Mouse (Mus musculus): Measurements from ENCODE around the gene Oca2.
A peak's percentile ranks its signal among the peaks of the same experiment; 100 is the strongest.

The Oca2 gene

GRCm38 (mm10) chr7:56382706-56383105, 143.1 kb downstream of the Oca2 start:
- no peak for DNase-seq (ENCODE audit: low read depth, low spot score)

GRCm38 (mm10) chr7:56388295-56388694, 148.7 kb downstream of the Oca2 start:
- DNase-seq (ENCODE audit: low read depth, low spot score) = no peak

GRCm38 (mm10) chr7:56418182-56418836, 178.7 kb downstream of the Oca2 start:
- no peak for DNase-seq (ENCODE audit: low read depth, low spot score)

GRCm38 (mm10) chr7:56419253-56419844, 179.8 kb downstream of the Oca2 start:
- no peak for DNase-seq (ENCODE audit: low read depth, low spot score)

GRCm38 (mm10) chr7:56421946-56422345, 182.4 kb downstream of the Oca2 start:
- no peak for DNase-seq (ENCODE audit: low read depth, low spot score)

- DNase-seq (ENCODE audit: low read depth, low spot score) = no peak
Observed at GRCm38 (mm10) chr7:56423548-56423947, 184.0 kb downstream of the Oca2 start.

- DNase-seq (ENCODE audit: low read depth, low spot score) = no peak
Observed at GRCm38 (mm10) chr7:56460814-56461520, 221.4 kb downstream of the Oca2 start.

- DNase-seq (ENCODE audit: low read depth, low spot score) = no peak
Observed at GRCm38 (mm10) chr7:56498242-56498641, 258.7 kb downstream of the Oca2 start.

- no peak for DNase-seq (ENCODE audit: low read depth, low spot score)
Observed at GRCm38 (mm10) chr7:56499319-56499718, 259.8 kb downstream of the Oca2 start.

- DNase-seq (ENCODE audit: low read depth, low spot score) = no peak
Observed at GRCm38 (mm10) chr7:56499767-56500166, 260.2 kb downstream of the Oca2 start.

GRCm38 (mm10) chr7:56500438-56500837, 260.9 kb downstream of the Oca2 start:
- no peak for DNase-seq (ENCODE audit: low read depth, low spot score)

- DNase-seq (ENCODE audit: low read depth, low spot score) = peak; percentile 42
Observed at GRCm38 (mm10) chr7:56518581-56518980, 279.0 kb downstream of the Oca2 start.

- DNase-seq (ENCODE audit: low read depth, low spot score) = peak; percentile 24
Observed at GRCm38 (mm10) chr7:56519741-56520140, 280.2 kb downstream of the Oca2 start.

GRCm38 (mm10) chr7:56534856-56535255, 295.3 kb downstream of the Oca2 start:
- DNase-seq (ENCODE audit: low read depth, low spot score) = no peak

- DNase-seq (ENCODE audit: low read depth, low spot score) = no peak
Observed at GRCm38 (mm10) chr7:56549226-56549625, 309.7 kb downstream of the Oca2 start.

GRCm38 (mm10) chr7:56551804-56552203, 312.2 kb downstream of the Oca2 start:
- DNase-seq (ENCODE audit: low read depth, low spot score) = no peak
